Mouse (Mus musculus): ENCODE measurements around the gene Pitpnm2.

- no peak for TF ChIP-seq CTCF (conservative IDR thresholded peaks at IDR 0.05; ENCODE audit: low read length)
- TF ChIP-seq NANOG (IDR thresholded peaks at IDR 0.05; ENCODE audit: borderline replicate concordance, low read length): no peak
- TF ChIP-seq POU5F1 (IDR thresholded peaks at IDR 0.05; ENCODE audit: borderline replicate concordance, low read length): no peak
These were observed 147.2 kb downstream of the Pitpnm2 start for GRCm38 (mm10) chr5:124102326-124102725.
